Mouse (Mus musculus): ENCODE measurements at regions not wholly inside any gene's neighbourhood (a gene's known extent, or its start where the extent isn't known, plus 50 kb on each side); places are given as distances from the start of the nearest gene placed in this dataset.

- Histone ChIP-seq H3K27ac (ENCODE audit: insufficient read depth, low read length) (no peak overlapping the region), H3K36me3 (ENCODE audit: control insufficient read depth, insufficient read depth, low read length) (no peaks in the 10 kb centered on the region), H3K4me3 (ENCODE audit: extremely low read depth, insufficient read depth, insufficient read length) (no peak overlapping the region), H3K4me1 (ENCODE audit: control insufficient read depth, insufficient read depth, insufficient read length) (peaks cover 21% of the 10 kb centered on the region), H3K27me3 (ENCODE audit: control insufficient read depth, insufficient read depth, low read length) (no peaks in the 10 kb centered on the region)
- no peak for DNase-seq (ENCODE audit: low read depth in 1 of 2, low spot score in 2 of 2)
- WGBS: 63% methylated on average over 3 of the region's 3 CpGs
- TF ChIP-seq CTCF (IDR thresholded peaks at IDR 0.05; ENCODE audit: extremely low read depth, insufficient read depth, insufficient read length, insufficient replicate concordance) (no peak), POLR2A (IDR thresholded peaks at IDR 0.05; ENCODE audit: low read depth, low read length) (no peak)
Observed at GRCm38 (mm10) chr13:41541139-41541538, 54.0 kb upstream of the Nedd9 start.

GRCm38 (mm10) chr13:41546063-41546462 lies 58.9 kb upstream of the Nedd9 start:
- Histone ChIP-seq H3K27me3 (ENCODE audit: control insufficient read depth, insufficient read depth, low read length) (no peaks in the 10 kb centered on the region), H3K27ac (ENCODE audit: insufficient read depth, low read length) (peak overlapping the region; percentile 81), H3K4me1 (ENCODE audit: control insufficient read depth, insufficient read depth, insufficient read length) (peaks cover 17% of the 10 kb centered on the region), H3K36me3 (ENCODE audit: control insufficient read depth, insufficient read depth, low read length) (no peaks in the 10 kb centered on the region), H3K4me3 (ENCODE audit: extremely low read depth, insufficient read depth, insufficient read length) (peak overlapping the region; percentile 19; the same call in 1 of the 2 replicates)
- 46% methylated on average over 8 of the region's 8 CpGs for WGBS
- TF ChIP-seq POLR2A (IDR thresholded peaks at IDR 0.05; ENCODE audit: low read depth, low read length) (no peak), CTCF (IDR thresholded peaks at IDR 0.05; ENCODE audit: extremely low read depth, insufficient read depth, insufficient read length, insufficient replicate concordance) (no peak)
- DNase-seq (ENCODE audit: low read depth in 1 of 2, low spot score in 2 of 2): peak; percentile 60 to 62

GRCm38 (mm10) chr13:41546531-41546930 lies 59.2 kb upstream of the Tmem170b start:
- H3K27ac ChIP-seq (ENCODE audit: insufficient read depth, low read length): peak overlapping the region; percentile 81
- H3K4me1 ChIP-seq (ENCODE audit: control insufficient read depth, insufficient read depth, insufficient read length): peaks cover 17% of the 10 kb centered on the region
- H3K36me3 ChIP-seq (ENCODE audit: control insufficient read depth, insufficient read depth, low read length): no peaks in the 10 kb centered on the region
- peak overlapping the region; percentile 19; the same call in 1 of the 2 replicates for H3K4me3 ChIP-seq (ENCODE audit: extremely low read depth, insufficient read depth, insufficient read length)
- TF ChIP-seq POLR2A (IDR thresholded peaks at IDR 0.05; ENCODE audit: low read depth, low read length): no peak
- no peak for TF ChIP-seq CTCF (IDR thresholded peaks at IDR 0.05; ENCODE audit: extremely low read depth, insufficient read depth, insufficient read length, insufficient replicate concordance)
- peak; percentile 22 to 41 for DNase-seq (ENCODE audit: low read depth in 1 of 2, low spot score in 2 of 2)
- 39% methylated on average over 9 of the region's 9 CpGs for WGBS
- no peaks in the 10 kb centered on the region for H3K27me3 ChIP-seq (ENCODE audit: control insufficient read depth, insufficient read depth, low read length)

- Histone ChIP-seq H3K4me3 (ENCODE audit: extremely low read depth, insufficient read depth, insufficient read length) (no peak overlapping the region), H3K27me3 (ENCODE audit: control insufficient read depth, insufficient read depth, low read length) (no peaks in the 10 kb centered on the region), H3K4me1 (ENCODE audit: control insufficient read depth, insufficient read depth, insufficient read length) (peaks cover 27% of the 10 kb centered on the region; the same call in 1 of the 2 replicates), H3K27ac (ENCODE audit: insufficient read depth, low read length) (no peak overlapping the region), H3K36me3 (ENCODE audit: control insufficient read depth, insufficient read depth, low read length) (no peaks in the 10 kb centered on the region)
- DNase-seq (ENCODE audit: low read depth in 1 of 2, low spot score in 2 of 2): no peak
- 92% methylated on average over 6 of the region's 6 CpGs for whole genome bisulfite sequencing
- no peak for TF ChIP-seq CTCF (IDR thresholded peaks at IDR 0.05; ENCODE audit: extremely low read depth, insufficient read depth, insufficient read length, insufficient replicate concordance)
Observed at GRCm38 (mm10) chr13:41549283-41549682, 56.4 kb upstream of the Tmem170b start.

GRCm38 (mm10) chr13:41550246-41550900 lies 55.3 kb upstream of the Tmem170b start:
- TF ChIP-seq CTCF (IDR thresholded peaks at IDR 0.05; ENCODE audit: extremely low read depth, insufficient read depth, insufficient read length, insufficient replicate concordance) (no peak), POLR2A (IDR thresholded peaks at IDR 0.05; ENCODE audit: low read depth, low read length) (no peak)
- no peak for DNase-seq (ENCODE audit: low read depth in 1 of 2, low spot score in 2 of 2)
- Histone ChIP-seq H3K27ac (ENCODE audit: insufficient read depth, low read length) (no peak overlapping the region), H3K4me1 (ENCODE audit: control insufficient read depth, insufficient read depth, insufficient read length) (peaks cover 23% of the 10 kb centered on the region; the same call in 1 of the 2 replicates), H3K4me3 (ENCODE audit: extremely low read depth, insufficient read depth, insufficient read length) (no peak overlapping the region), H3K36me3 (ENCODE audit: control insufficient read depth, insufficient read depth, low read length) (no peaks in the 10 kb centered on the region), H3K27me3 (ENCODE audit: control insufficient read depth, insufficient read depth, low read length) (no peaks in the 10 kb centered on the region)
- 72% methylated on average over 8 of the region's 8 CpGs for WGBS

GRCm38 (mm10) chr13:41551711-41552349 lies 53.9 kb upstream of the Tmem170b start:
- peaks cover 15% of the 10 kb centered on the region; the same call in 1 of the 2 replicates for H3K4me1 ChIP-seq (ENCODE audit: control insufficient read depth, insufficient read depth, insufficient read length)
- TF ChIP-seq CTCF (IDR thresholded peaks at IDR 0.05; ENCODE audit: extremely low read depth, insufficient read depth, insufficient read length, insufficient replicate concordance) (no peak), POLR2A (IDR thresholded peaks at IDR 0.05; ENCODE audit: low read depth, low read length) (no peak)
- no peaks in the 10 kb centered on the region for H3K36me3 ChIP-seq (ENCODE audit: control insufficient read depth, insufficient read depth, low read length)
- no peaks in the 10 kb centered on the region for H3K27me3 ChIP-seq (ENCODE audit: control insufficient read depth, insufficient read depth, low read length)
- no peak overlapping the region for H3K4me3 ChIP-seq (ENCODE audit: extremely low read depth, insufficient read depth, insufficient read length)
- WGBS: 85% methylated on average over 14 of the region's 14 CpGs
- DNase-seq (ENCODE audit: low read depth in 1 of 2, low spot score in 2 of 2): no peak
- H3K27ac ChIP-seq (ENCODE audit: insufficient read depth, low read length): peak overlapping the region; percentile 39

GRCm38 (mm10) chr13:41554401-41554800 lies 51.3 kb upstream of the Tmem170b start:
- no peak overlapping the region for H3K4me3 ChIP-seq (ENCODE audit: extremely low read depth, insufficient read depth, insufficient read length)
- no peak for TF ChIP-seq CTCF (IDR thresholded peaks at IDR 0.05; ENCODE audit: extremely low read depth, insufficient read depth, insufficient read length, insufficient replicate concordance)
- no peak for TF ChIP-seq POLR2A (IDR thresholded peaks at IDR 0.05; ENCODE audit: low read depth, low read length)
- H3K27ac ChIP-seq (ENCODE audit: insufficient read depth, low read length): no peak overlapping the region
- WGBS: 87% methylated on average over 7 of the region's 7 CpGs
- H3K36me3 ChIP-seq (ENCODE audit: control insufficient read depth, insufficient read depth, low read length): no peaks in the 10 kb centered on the region
- H3K27me3 ChIP-seq (ENCODE audit: control insufficient read depth, insufficient read depth, low read length): no peaks in the 10 kb centered on the region
- peaks cover 11% of the 10 kb centered on the region; the same call in 1 of the 2 replicates for H3K4me1 ChIP-seq (ENCODE audit: control insufficient read depth, insufficient read depth, insufficient read length)
- DNase-seq (ENCODE audit: low read depth in 1 of 2, low spot score in 2 of 2): no peak
